Mouse (Mus musculus) hindbrain, embryonic 13.5 days (tissue): ENCODE measurements at regions not wholly inside any gene's neighbourhood (a gene's known extent, or its start where the extent isn't known, plus 50 kb on each side); places are given as distances from the start of the nearest gene placed in this dataset.
"Not testable (repeated sequence)": the region's sequence is repeated elsewhere in the genome, so short reads cannot be mapped to it uniquely, and the experiment has no call there.

Experiments used
- ATAC-seq: fragments of 200-750 bp; cut with Nextera tagmentation; 2 replicates; pipeline ENCODE4 v1.8.0; 2017; ENCODE audit warnings: moderate TSS enrichment; ENCODE audit not compliant: low FRiP score
- H3K27ac ChIP-seq: fragments of 300-500 bp; sonication (generic); 2 replicates; pipeline ENCODE4 v1.5.1; 2015; ENCODE audit warnings: inconsistent platforms, mild to moderate bottlenecking, moderate library complexity
- H3K27me3 ChIP-seq: fragments of 300-500 bp; sonication (generic); 2 replicates; pipeline ENCODE4 v1.6.1; 2015; ENCODE audit warnings: mild to moderate bottlenecking, inconsistent platforms
- H3K36me3 ChIP-seq: fragments of 300-500 bp; sonication (generic); 2 replicates; pipeline ENCODE4 v1.6.1; 2015; ENCODE audit warnings: mild to moderate bottlenecking, inconsistent platforms
- H3K4me1 ChIP-seq: fragments of 300-500 bp; sonication (generic); replicated peaks from 2 replicates; pipeline ENCODE4 v1.6.1; 2015; ENCODE audit warnings: inconsistent platforms
- H3K4me2 ChIP-seq: fragments of 300-500 bp; sonication (generic); 2 replicates; pipeline ENCODE4 v1.6.1; 2015; ENCODE audit warnings: inconsistent platforms, mild to moderate bottlenecking, moderate library complexity
- H3K4me3 ChIP-seq: fragments of 300-500 bp; sonication (generic); 2 replicates; pipeline ENCODE4 v1.5.1; 2015; ENCODE audit warnings: mild to moderate bottlenecking, inconsistent platforms
- H3K9ac ChIP-seq: fragments of 300-500 bp; sonication (generic); 2 replicates; pipeline ENCODE4 v1.6.1; 2015; ENCODE audit warnings: mild to moderate bottlenecking, inconsistent platforms
- H3K9me3 ChIP-seq: fragments of 300-500 bp; sonication (generic); 2 replicates; pipeline ENCODE4 v1.6.1; 2016; ENCODE audit warnings: inconsistent platforms
- WGBS: fragments of 180-500 bp; shearing (Covaris S2); methylation state at CpG from one replicate; pipeline ENCODE4 v1.1.7; 2015; 5-methylcytosine and 5-hydroxymethylcytosine counted together

DNA sequence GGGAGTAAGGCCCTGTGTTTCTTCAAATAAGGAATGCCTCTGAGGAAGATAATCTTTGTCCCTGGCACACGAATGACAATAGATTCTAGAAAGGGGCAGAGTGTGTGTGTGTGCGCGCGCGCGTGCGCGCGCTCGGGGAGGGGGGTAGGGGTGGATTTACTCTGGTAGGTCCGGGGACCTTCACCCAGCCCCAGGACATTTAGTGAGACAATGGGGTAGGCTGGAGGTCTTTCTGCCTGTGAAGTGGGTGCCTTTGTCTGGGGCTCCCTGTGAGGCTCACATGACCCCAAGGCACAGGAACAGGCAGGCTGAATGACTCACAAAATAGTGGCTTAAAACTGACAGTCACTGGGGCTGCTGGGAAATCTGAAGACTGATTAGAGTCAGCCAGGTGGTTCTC lies 139.1 kb upstream of the Bcor start:
- Histone ChIP-seq H3K4me3 (no peak overlapping the region), H3K36me3 (no peaks in the 10 kb centered on the region), H3K9me3 (no peaks in the 10 kb centered on the region), H3K4me1 (no peaks in the 10 kb centered on the region; the same call in 1 of the 2 replicates), H3K27me3 (peaks cover 9% of the 10 kb centered on the region), H3K9ac (no peak overlapping the region), H3K4me2 (no peak overlapping the region), H3K27ac (no peak overlapping the region)
- no peak for ATAC-seq
- 79% methylated on average over 11 of the region's 11 CpGs for WGBS

DNA sequence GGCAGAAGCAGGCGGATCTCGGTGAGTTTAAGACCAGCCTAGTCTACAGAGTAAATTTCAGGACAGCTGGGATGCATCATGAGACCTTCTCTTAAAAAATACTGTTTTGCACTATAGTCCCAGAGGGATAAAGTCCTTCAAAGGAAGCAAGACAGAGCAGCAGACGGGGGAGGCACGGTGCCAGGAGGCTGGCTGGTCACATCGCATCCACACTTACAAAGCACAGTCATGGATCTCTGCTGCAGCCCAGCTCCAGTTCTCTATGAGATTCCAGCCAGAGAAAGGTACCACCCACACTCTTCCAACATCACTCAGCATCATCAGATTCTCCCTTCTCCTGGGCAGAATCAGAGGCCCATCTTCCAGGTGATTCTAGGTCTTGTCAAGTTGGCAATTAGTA lies 144.5 kb upstream of the Bcor start:
- Histone ChIP-seq H3K4me1 (no peaks in the 10 kb centered on the region), H3K4me2 (no peak overlapping the region), H3K27ac (no peak overlapping the region), H3K36me3 (no peaks in the 10 kb centered on the region), H3K9me3 (no peaks in the 10 kb centered on the region), H3K4me3 (no peak overlapping the region), H3K9ac (no peak overlapping the region), H3K27me3 (no peaks in the 10 kb centered on the region; the same call in 1 of the 2 replicates)
- 76% methylated on average over 5 of the region's 5 CpGs for WGBS
- ATAC-seq, result no peak

DNA sequence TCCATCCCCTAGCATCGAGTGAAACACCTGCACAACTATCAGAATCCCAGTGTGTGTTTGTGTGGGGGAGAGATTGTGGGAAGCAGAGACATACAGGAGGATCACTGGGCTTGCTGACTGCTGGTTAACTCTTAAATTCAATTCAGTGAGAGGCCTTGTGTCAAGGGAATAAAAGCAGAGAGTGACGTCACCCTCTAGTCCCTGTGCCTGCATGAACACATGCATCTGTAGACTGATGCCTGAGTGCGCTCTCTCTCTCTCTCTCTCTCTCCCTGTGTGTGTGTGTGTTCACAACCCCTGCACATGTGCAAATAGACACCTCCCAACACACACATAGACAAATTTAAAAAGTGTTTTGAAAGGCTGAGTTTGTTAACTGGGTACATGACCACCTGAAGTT lies 146.8 kb upstream of the Bcor start:
- 60% methylated on average over 3 of the region's 3 CpGs for WGBS

DNA sequence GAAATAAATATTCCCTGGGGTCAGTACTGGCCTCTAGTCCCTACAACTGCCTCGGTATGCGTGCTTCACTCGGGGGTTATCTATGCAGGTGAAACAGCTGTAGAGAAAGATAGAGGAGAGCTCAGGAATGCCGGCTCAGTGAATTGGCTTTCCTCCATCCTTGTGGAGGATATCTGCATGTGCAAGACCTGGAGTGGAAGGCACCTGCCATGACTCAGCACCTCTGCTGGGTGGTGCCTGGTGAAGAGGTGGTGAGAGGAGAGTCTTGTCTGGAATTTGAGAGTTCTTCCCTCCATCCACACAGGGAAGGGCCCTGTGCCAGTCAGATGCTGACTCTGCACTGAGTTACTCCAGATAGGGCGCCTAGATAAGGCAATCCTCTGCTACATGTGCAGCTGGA lies 152.4 kb upstream of the Bcor start:
- Histone ChIP-seq H3K4me2 (no peak overlapping the region), H3K27ac (no peak overlapping the region), H3K4me3 (no peak overlapping the region), H3K4me1 (no peaks in the 10 kb centered on the region), H3K9me3 (no peaks in the 10 kb centered on the region), H3K9ac (no peak overlapping the region), H3K27me3 (no peaks in the 10 kb centered on the region), H3K36me3 (no peaks in the 10 kb centered on the region)
- no peak for ATAC-seq
- WGBS, result 88% methylated on average over 5 of the region's 5 CpGs

More for the DNA sequence above, 146.8 kb upstream of the Bcor start:
- Histone ChIP-seq H3K4me2 (no peak overlapping the region), H3K36me3 (no peaks in the 10 kb centered on the region), H3K27me3 (no peaks in the 10 kb centered on the region; the same call in 1 of the 2 replicates), H3K4me3 (no peak overlapping the region), H3K9ac (no peak overlapping the region), H3K27ac (no peak overlapping the region), H3K9me3 (no peaks in the 10 kb centered on the region), H3K4me1 (no peaks in the 10 kb centered on the region)
- no peak for ATAC-seq

DNA sequence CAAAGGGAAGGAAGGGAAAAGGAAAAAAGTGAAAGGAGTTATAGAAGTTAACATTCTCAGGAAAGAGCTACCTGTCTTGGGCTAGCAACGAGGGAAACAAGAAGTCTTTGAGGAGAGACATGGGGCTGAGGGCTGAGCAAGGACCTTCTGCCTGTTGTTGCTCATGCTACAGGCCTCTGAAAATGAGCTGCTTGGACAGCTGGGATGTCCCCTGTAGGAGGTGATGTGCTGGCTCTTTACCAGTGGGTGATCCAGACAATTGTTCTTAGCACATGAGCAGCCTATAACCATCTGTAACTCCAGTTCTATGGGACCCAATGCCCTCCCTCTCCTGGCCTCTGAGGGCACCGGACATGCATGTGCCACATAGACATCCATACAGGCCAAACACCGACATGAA lies 155.5 kb upstream of the Bcor start:
- Histone ChIP-seq H3K36me3 (no peaks in the 10 kb centered on the region), H3K9me3 (no peaks in the 10 kb centered on the region), H3K27me3 (no peaks in the 10 kb centered on the region), H3K9ac (no peak overlapping the region), H3K4me2 (no peak overlapping the region), H3K27ac (no peak overlapping the region), H3K4me1 (no peaks in the 10 kb centered on the region), H3K4me3 (no peak overlapping the region)
- WGBS, result 91% methylated on average over 3 of the region's 3 CpGs
- no peak for ATAC-seq

DNA sequence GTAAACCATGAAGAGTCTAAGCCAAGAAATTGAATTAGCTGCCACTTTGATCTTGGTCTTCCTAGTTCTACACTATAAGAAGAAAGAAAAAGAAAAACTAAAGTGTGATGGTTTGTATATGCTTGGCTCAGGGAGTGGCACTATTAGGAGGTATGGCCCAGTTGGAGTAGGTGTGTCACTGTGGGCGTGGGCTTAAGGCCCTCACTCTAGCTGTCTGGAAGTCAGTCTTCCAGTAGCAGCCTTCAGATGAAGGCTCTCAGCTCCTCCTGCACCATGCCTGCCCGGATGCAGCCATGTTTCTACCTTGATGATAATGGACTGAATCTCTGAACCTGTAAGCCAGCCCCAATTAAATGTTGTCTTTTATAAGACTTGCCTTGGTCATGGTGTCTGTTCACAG lies 157.3 kb upstream of the Bcor start:
- H3K4me1 ChIP-seq, H3K9ac ChIP-seq, H3K9me3 ChIP-seq, H3K4me3 ChIP-seq, H3K27me3 ChIP-seq, H3K36me3 ChIP-seq, ATAC-seq, H3K27ac ChIP-seq, H3K4me2 ChIP-seq: not testable (repeated sequence)
- 90% methylated on average over 2 of the region's 2 CpGs for WGBS

DNA sequence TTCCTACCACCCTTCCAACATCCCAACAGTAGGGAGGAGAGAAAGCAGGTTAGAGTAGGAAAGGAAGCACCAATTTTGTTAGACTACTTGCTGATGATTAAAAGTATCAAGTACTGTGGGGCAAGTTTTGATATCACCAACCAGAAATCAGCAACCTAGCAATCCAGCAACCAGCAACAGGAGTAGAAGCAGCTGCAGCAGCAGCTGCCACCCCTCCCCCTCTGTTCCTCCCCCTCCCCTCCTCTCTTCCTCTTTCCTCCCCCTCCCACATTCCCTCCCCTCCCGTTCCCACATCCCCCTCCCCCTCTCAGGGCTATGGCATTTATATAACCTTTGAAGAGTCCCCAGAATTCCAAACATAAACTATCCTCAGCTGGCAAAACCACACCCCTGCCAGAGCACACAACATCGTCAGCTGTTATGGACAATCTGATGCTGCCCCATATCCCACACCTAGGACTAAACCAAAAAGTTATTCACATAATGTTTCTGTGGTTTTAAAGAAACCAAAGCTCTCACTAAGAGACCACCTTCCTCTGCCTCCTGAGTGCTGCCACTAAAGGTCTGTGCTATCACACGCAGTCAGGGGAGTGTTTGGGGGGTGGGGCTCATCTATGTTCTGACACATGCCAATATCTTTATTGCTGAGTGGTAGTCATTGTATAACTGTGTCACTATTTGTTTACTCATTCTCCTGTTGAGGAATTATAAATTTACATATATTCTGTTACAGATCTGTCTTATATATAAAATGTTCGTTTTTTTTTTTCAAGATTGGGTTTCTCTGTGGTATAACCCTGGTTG lies 158.9 kb upstream of the Bcor start:
- H3K27me3 ChIP-seq, result no peaks in the 10 kb centered on the region
- ATAC-seq, result no peak
- H3K36me3 ChIP-seq, result no peaks in the 10 kb centered on the region
- H3K4me3 ChIP-seq, result no peak overlapping the region
- no peak overlapping the region for H3K27ac ChIP-seq
- H3K9me3 ChIP-seq, result no peaks in the 10 kb centered on the region
- no peaks in the 10 kb centered on the region for H3K4me1 ChIP-seq
- 64% methylated on average over 4 of the region's 4 CpGs for WGBS
- H3K9ac ChIP-seq, result no peak overlapping the region
- no peak overlapping the region for H3K4me2 ChIP-seq

DNA sequence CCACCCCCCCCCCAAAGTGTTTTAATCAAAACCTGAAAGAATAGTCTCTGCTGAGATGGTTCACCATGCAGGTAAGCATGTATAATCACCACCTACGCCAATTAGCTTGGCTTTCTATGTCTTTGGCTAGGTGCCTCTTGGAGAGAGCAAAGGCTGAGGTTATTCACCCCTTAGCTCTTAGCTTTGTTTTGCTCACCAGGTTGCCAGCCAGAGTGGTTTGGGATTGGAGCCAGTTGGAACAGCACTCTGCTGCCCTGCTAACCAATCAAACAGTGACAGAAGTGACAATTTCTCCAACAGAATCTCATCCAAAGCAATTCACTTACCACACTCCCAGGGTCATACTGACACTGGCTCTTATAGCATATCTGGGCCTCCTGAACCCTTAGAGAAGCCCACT lies 162.3 kb upstream of the Bcor start:
- H3K36me3 ChIP-seq, result no peaks in the 10 kb centered on the region
- H3K27me3 ChIP-seq, result no peaks in the 10 kb centered on the region
- no peak overlapping the region for H3K4me3 ChIP-seq
- H3K4me2 ChIP-seq, result no peak overlapping the region
- no peak overlapping the region for H3K27ac ChIP-seq
- no peaks in the 10 kb centered on the region for H3K9me3 ChIP-seq
- no peak for ATAC-seq
- no peaks in the 10 kb centered on the region for H3K4me1 ChIP-seq
- 87% methylated on average over 1 of the region's 1 CpGs for WGBS
- no peak overlapping the region for H3K9ac ChIP-seq

DNA sequence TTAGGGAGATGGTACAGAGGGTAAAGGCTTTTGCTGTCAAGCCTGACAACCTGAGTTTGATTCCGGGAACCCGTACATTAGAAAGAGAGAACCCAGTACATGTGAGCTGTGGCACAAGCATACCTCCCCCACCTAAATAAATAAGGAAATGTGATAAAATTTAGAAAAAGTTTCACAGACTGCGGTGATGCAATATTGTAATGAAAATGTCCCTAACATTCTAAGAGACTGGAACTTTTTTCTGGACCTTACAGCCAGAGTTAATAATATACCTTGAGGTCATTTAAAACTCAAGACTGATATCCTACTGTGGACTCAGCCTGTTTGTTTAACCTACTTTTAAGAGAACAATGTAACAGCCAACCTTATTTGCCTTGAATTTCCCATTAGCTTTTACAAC lies 163.1 kb upstream of the Bcor start:
- Histone ChIP-seq H3K9me3 (no peaks in the 10 kb centered on the region), H3K4me2 (no peak overlapping the region), H3K4me3 (no peak overlapping the region), H3K36me3 (no peaks in the 10 kb centered on the region), H3K4me1 (no peaks in the 10 kb centered on the region), H3K27me3 (no peaks in the 10 kb centered on the region), H3K27ac (no peak overlapping the region), H3K9ac (no peak overlapping the region)
- 94% methylated on average over 3 of the region's 3 CpGs for WGBS
- no peak for ATAC-seq

DNA sequence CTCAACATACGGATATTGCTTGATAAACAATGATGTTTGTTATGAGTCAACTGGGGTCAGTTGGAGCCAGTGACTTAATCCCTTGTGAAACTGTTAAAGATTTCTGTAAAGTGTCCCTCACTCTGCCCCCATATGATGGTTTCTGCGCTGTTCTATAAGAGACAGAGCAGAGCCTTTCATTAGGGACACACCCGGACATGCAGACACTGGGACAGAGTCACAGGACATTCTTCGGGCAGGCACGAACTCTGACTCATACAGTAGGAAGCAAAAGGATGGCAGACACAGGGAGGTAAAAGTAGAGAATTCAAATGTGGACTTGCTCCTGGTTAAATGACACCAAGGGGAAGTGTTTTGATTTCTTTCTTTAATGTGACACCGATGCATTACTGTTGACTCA lies 163.7 kb upstream of the Bcor start:
- Histone ChIP-seq H3K27ac (no peak overlapping the region), H3K4me2 (no peak overlapping the region), H3K4me1 (no peaks in the 10 kb centered on the region), H3K36me3 (no peaks in the 10 kb centered on the region), H3K9me3 (no peaks in the 10 kb centered on the region), H3K4me3 (no peak overlapping the region), H3K9ac (no peak overlapping the region), H3K27me3 (no peaks in the 10 kb centered on the region)
- WGBS, result 87% methylated on average over 6 of the region's 6 CpGs
- no peak for ATAC-seq

DNA sequence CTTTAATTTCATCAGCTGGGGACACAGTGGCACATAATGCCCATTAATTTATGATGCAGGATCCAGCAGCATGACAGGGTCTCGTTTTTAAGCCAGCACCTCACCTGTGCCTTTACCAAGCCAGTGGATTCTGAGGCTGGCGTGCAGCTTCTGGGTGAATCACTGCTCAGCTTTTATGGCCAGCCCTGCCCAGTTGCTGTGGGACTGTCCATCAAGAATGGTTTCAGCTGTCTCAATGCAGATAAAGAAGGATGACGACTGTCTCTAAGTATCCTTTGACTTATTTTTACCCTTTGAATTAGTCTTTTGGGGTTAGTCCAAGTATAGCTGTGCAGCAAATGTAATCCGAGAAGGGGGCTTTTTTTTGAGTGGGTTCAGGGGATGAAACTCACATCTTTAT lies 167.3 kb upstream of the Bcor start:
- WGBS, result 79% methylated on average over 4 of the region's 4 CpGs

DNA sequence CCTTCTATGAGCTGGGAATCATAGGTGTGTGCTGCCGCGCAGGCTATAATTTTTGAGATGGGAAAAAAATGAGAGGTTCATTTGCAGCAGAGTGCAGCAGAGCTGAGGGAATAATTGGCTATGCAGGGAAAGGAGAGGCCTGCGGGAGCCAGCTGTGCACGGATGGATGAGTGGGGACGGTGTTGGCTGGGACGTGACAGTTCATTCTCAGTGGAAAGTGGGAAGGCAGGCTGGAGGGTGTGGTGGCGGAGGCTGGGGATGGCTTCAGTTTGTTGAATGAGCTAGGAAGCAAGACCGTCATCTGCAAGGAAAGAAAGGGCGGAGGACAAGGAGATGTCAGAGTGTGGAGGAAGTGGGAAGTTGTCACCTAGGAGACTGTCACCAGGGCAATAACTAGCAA lies 180.4 kb upstream of the Bcor start:
- Histone ChIP-seq H3K9me3 (no peaks in the 10 kb centered on the region), H3K27ac (no peak overlapping the region), H3K9ac (no peak overlapping the region), H3K27me3 (no peaks in the 10 kb centered on the region), H3K4me2 (no peak overlapping the region), H3K36me3 (no peaks in the 10 kb centered on the region), H3K4me1 (no peaks in the 10 kb centered on the region), H3K4me3 (no peak overlapping the region)
- ATAC-seq, result no peak
- WGBS, result 59% methylated on average over 9 of the region's 9 CpGs

More for the DNA sequence above, 167.3 kb upstream of the Bcor start:
- H3K4me3 ChIP-seq, result no peak overlapping the region
- no peak for ATAC-seq
- H3K27me3 ChIP-seq, result no peaks in the 10 kb centered on the region
- H3K9ac ChIP-seq, result no peak overlapping the region
- H3K9me3 ChIP-seq, result no peaks in the 10 kb centered on the region
- no peaks in the 10 kb centered on the region for H3K36me3 ChIP-seq
- no peaks in the 10 kb centered on the region for H3K4me1 ChIP-seq
- H3K27ac ChIP-seq, result no peak overlapping the region
- no peak overlapping the region for H3K4me2 ChIP-seq

DNA sequence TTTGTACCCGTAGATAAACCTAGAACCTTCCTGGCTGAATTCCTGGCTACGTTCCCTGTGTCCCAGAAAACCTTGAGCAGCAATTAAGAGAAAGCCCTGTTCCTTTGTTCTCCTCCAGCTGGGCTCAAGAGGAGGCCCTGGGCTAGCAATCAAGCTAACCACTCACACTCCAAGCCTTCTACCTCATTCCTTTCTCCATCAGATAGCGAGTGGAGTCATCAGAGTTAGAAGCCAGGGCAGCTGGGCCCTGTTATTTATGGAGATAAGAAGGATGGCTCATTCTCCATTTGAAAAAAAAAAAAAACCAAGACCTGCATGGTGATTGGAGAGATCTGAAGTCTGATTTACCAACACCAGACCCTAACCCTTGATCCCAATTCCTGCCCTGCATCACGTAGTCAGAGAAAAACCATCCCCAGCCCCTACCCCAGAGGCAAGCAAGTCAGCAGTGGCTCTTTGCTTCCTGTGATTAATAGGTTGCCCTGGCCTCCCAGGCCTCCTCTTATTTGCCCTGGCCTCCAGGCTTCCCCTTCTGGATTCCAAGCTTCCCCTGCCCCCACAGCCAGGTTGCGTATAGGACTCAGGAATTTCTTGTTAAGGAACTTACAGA lies 181.3 kb upstream of the Bcor start:
- H3K36me3 ChIP-seq, result no peaks in the 10 kb centered on the region
- no peaks in the 10 kb centered on the region for H3K9me3 ChIP-seq
- no peak overlapping the region for H3K9ac ChIP-seq
- no peaks in the 10 kb centered on the region for H3K27me3 ChIP-seq
- no peak overlapping the region for H3K27ac ChIP-seq
- no peak for ATAC-seq
- no peaks in the 10 kb centered on the region for H3K4me1 ChIP-seq
- H3K4me3 ChIP-seq, result no peak overlapping the region
- no peak overlapping the region for H3K4me2 ChIP-seq
- 72% methylated on average over 5 of the region's 5 CpGs for WGBS
